ENCODE assay signal across 8 mouse cellular contexts in the genomic region with DNA sequence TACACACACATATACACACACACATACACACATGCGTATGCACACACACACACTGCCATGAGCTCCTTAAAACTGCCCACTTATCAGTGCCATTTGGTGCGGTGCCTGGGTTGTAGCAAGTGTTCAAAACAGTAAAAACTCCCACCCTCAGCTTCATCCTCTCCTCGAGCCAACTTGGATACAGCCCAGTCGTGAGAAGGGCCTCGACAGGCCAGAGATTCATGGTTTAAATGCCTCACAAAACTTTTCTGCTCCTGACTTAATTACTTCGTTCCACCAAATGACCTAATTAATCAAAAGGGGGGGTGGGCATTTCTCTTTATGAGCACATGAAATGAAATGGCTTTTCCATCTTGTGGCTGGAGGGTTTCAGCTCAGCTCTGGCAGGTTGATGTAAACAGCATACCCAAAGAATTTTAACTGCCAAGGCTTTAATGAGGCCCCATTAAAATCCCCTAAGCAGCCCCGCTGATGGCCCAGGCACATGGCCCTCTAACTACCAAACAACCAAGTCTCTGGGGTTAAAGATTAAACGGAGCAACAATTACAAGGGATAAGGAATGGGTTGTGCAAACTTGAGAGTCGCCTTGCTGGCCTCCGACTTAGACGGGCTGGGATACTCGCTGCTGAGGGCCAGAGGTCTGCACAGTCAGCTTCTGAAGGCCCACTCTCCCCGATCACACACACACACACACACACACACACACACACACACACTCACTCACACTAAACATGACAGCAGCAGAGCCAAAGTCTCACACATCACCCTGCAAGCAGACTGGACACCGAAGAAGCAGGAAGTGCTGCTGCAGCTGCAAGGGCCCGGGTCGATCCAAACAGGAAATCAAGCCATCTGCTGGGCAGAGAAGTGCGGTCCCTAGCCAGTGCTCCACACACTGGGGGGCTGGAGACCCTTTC. TPM values are rescaled to one million over a fixed set of nuclear protein-coding genes. Genes with fewer than 3 reads are reported as not detected.
DNase-seq lines count a peak whose midpoint lies in the region; ATAC-seq and TF ChIP-seq lines count a peak whose summit lies in the region.

No protein-coding gene starts in this region.

- no peak for ATAC-seq in embryonic facial prominence, embryonic 12.5 days (ENCODE audit: insufficient number of reproducible peaks, insufficient read depth, low FRiP score, low TSS enrichment)
- no peak for ATAC-seq in midbrain, embryonic 16.5 days

- intact Hi-C loops in heart, postnatal 14 days (cut with DNase I): no loop called here

- H3K9ac ChIP-seq in embryonic facial prominence, embryonic 12.5 days: no peak overlapping the region
- H3K9ac ChIP-seq in midbrain, embryonic 16.5 days (ENCODE audit: low read depth, low read length): no peak overlapping the region

- no peaks in the 10 kb centered on the region for H3K27me3 ChIP-seq in embryonic facial prominence, embryonic 12.5 days
- H3K27me3 ChIP-seq in midbrain, embryonic 16.5 days (ENCODE audit: control insufficient read depth, insufficient read depth, low read depth, low read length): no peaks in the 10 kb centered on the region

- WGBS in bone marrow, adult 2 months: 32% methylated on average over 17 of the region's 17 CpGs
- WGBS in embryonic facial prominence, embryonic 12.5 days: 30% methylated on average over 17 of the region's 17 CpGs
- WGBS in midbrain, embryonic 16.5 days: 63% methylated on average over 17 of the region's 17 CpGs

- no peak for TF ChIP-seq CTCF in bone marrow, adult 2 months (IDR thresholded peaks at IDR 0.05; ENCODE audit: control insufficient read depth, insufficient read depth, low read length)

- DNase-seq in heart, postnatal 14 days: peak; percentile 47 to 65
- DNase-seq in kidney, postnatal 36 days: peak; percentile 66 to 80
- DNase-seq in lung, postnatal 4 days: peak; percentile 77 to 90
- no peak for DNase-seq in frontal cortex, postnatal 10 days (ENCODE audit: low spot score in 2 of 2)
- no peak for DNase-seq in spleen, postnatal 4 days (ENCODE audit: low spot score in 2 of 2)

- no peak for TF ChIP-seq POLR2A in bone marrow, adult 2 months (IDR thresholded peaks at IDR 0.05; ENCODE audit: borderline replicate concordance, control insufficient read depth, low read depth, low read length)

- H3K9me3 ChIP-seq in embryonic facial prominence, embryonic 12.5 days: no peaks in the 10 kb centered on the region
- no peaks in the 10 kb centered on the region for H3K9me3 ChIP-seq in midbrain, embryonic 16.5 days (replicated peaks; ENCODE audit: control insufficient read depth, low read length, poor library complexity, severe bottlenecking)

- H3K36me3 ChIP-seq in embryonic facial prominence, embryonic 12.5 days: no peaks in the 10 kb centered on the region
- peaks cover 21% of the 10 kb centered on the region for H3K36me3 ChIP-seq in midbrain, embryonic 16.5 days (ENCODE audit: control insufficient read depth, insufficient read depth, low read length)

- no peaks in the 10 kb centered on the region; the same call in 1 of the 2 replicates for H3K4me1 ChIP-seq in bone marrow, adult 2 months (ENCODE audit: control insufficient read depth, insufficient read depth, low read length)
- peaks cover 8% of the 10 kb centered on the region for H3K4me1 ChIP-seq in embryonic facial prominence, embryonic 12.5 days
- H3K4me1 ChIP-seq in midbrain, embryonic 16.5 days (ENCODE audit: control insufficient read depth, insufficient read depth, low read length): no peaks in the 10 kb centered on the region

- H3K27ac ChIP-seq in bone marrow, adult 2 months (ENCODE audit: control insufficient read depth, insufficient read depth, low read depth, low read length, poor library complexity): 0 out of 2 replicates have a peak overlapping the region, but pooled peaks have one; percentile 44
- H3K27ac ChIP-seq in embryonic facial prominence, embryonic 12.5 days: peak overlapping the region; percentile 61
- no peak overlapping the region for H3K27ac ChIP-seq in midbrain, embryonic 16.5 days (ENCODE audit: low read length)

- no peak overlapping the region for H3K4me3 ChIP-seq in bone marrow, adult 2 months (replicated peaks; ENCODE audit: control insufficient read depth, low read depth, low read length)
- H3K4me3 ChIP-seq in embryonic facial prominence, embryonic 12.5 days: no peak overlapping the region
- no peak overlapping the region for H3K4me3 ChIP-seq in midbrain, embryonic 16.5 days (ENCODE audit: low read depth, low read length)

- H3K4me2 ChIP-seq in embryonic facial prominence, embryonic 12.5 days (replicated peaks): no peak overlapping the region
- no peak overlapping the region for H3K4me2 ChIP-seq in midbrain, embryonic 16.5 days (ENCODE audit: low read length)

RNA-seq across cellular contexts. Expression of gene Klhl3, which starts 55.2 kb away (rescaled TPM):
- 0.50 and 0.72 TPM in 2 replicates for polyA plus RNA-seq in bone marrow, adult 2 months (2011; ENCODE audit: insufficient read depth, insufficient read length, low replicate concordance, missing spikeins)
- 2.9 and 3.1 TPM in 2 replicates for polyA plus RNA-seq in embryonic facial prominence, embryonic 12.5 days (2016; fragmentation: Nextera tagmentation; extraction: Ambion mirVana)
- 1 to 10 TPM; 3.7 to 4.1 TPM for total RNA-seq in heart, postnatal 14 days (2021)
- polyA plus RNA-seq in midbrain, embryonic 16.5 days (2015; fragmentation: Nextera tagmentation; extraction: Ambion mirVana): 13.9 and 15.0 TPM in 2 replicates

Comparison
In these comparisons a context has a peak if more than half of its experiments do, and no peak if none do; other contexts are left out.
1. DNase-seq: peak in heart, postnatal 14 days (2 of 2), kidney, postnatal 36 days (2 of 2) and lung, postnatal 4 days (2 of 2); none in frontal cortex, postnatal 10 days (0 of 2) and spleen, postnatal 4 days (0 of 2).